Mouse (Mus musculus) erythroblast, embryonic 14.5 days (primary cell): Measurements from ENCODE around the gene Spink8. TPM values are rescaled to one million over a fixed set of nuclear protein-coding genes. Genes with fewer than 3 reads are reported as not detected.
A peak's percentile ranks its signal among the peaks of the same experiment; 100 is the strongest.

Source experiments
- H3K27me3 ChIP-seq: 2 replicates; pipeline ENCODE4 v1.6.1; 2012; ENCODE audit warnings: inconsistent platforms; ENCODE audit not compliant: control insufficient read depth
- H3K36me3 ChIP-seq: 2 replicates; pipeline ENCODE4 v1.6.1; 2012; ENCODE audit warnings: mild to moderate bottlenecking, inconsistent platforms; ENCODE audit not compliant: control insufficient read depth
- H3K4me1 ChIP-seq: 2 replicates; pipeline ENCODE4 v1.6.1; 2012; ENCODE audit warnings: inconsistent platforms; ENCODE audit not compliant: control insufficient read depth
- H3K4me3 ChIP-seq: replicated peaks from 2 replicates; pipeline ENCODE3; 2012; ENCODE audit warnings: moderate library complexity, mild to moderate bottlenecking, inconsistent platforms
- H3K9me3 ChIP-seq: 2 replicates; pipeline ENCODE4 v1.6.1; 2012; ENCODE audit warnings: low read length, inconsistent platforms, mixed read lengths; ENCODE audit not compliant: control insufficient read depth
- GATA1 ChIP-seq: IDR thresholded peaks from 2 replicates; pipeline ENCODE4 v1.6.1; 2012; ENCODE audit warnings: low read length, inconsistent platforms, mixed read lengths
- TAL1 ChIP-seq: IDR thresholded peaks from 3 replicates; pipeline ENCODE4 v1.6.1; 2012; ENCODE audit warnings: low read length, inconsistent platforms, mixed read lengths
- polyA plus RNA-seq: library from polyadenylated mRNA; stranded (reverse); fragments of >175 nt; gene quantifications from 2 replicates; pipeline ENCODE4 v1.2.3, GENCODE M21; 2012

Spink8 gene
- polyA plus RNA-seq, 1 experiment: not detected

GRCm38 (mm10) chr9:109813424-109813823, 1.3 kb downstream of the Spink8 start:
- no peaks in the 10 kb centered on the region for H3K9me3 ChIP-seq
- no peaks in the 10 kb centered on the region for H3K27me3 ChIP-seq
- no peaks in the 10 kb centered on the region for H3K36me3 ChIP-seq
- no peak overlapping the region for H3K4me3 ChIP-seq
- TF ChIP-seq TAL1 (no peak), GATA1 (no peak)
- no peaks in the 10 kb centered on the region for H3K4me1 ChIP-seq

- H3K4me3 ChIP-seq: no peak overlapping the region
- H3K27me3 ChIP-seq: no peaks in the 10 kb centered on the region
- H3K9me3 ChIP-seq: no peaks in the 10 kb centered on the region
- no peaks in the 10 kb centered on the region for H3K36me3 ChIP-seq
- TF ChIP-seq GATA1: no peak
- TF ChIP-seq TAL1: no peak
- no peaks in the 10 kb centered on the region for H3K4me1 ChIP-seq
Observed at GRCm38 (mm10) chr9:109816341-109816740, 4.3 kb downstream of the Spink8 start.

- no peaks in the 10 kb centered on the region for H3K9me3 ChIP-seq
- peaks cover 7% of the 10 kb centered on the region for H3K36me3 ChIP-seq
- H3K4me1 ChIP-seq: peaks cover 21% of the 10 kb centered on the region
- H3K27me3 ChIP-seq: no peaks in the 10 kb centered on the region
- no peak overlapping the region for H3K4me3 ChIP-seq
- TF ChIP-seq TAL1 (no peak), GATA1 (no peak)
Observed at GRCm38 (mm10) chr9:109825739-109826138, 13.7 kb downstream of the Spink8 start.

- Histone ChIP-seq H3K36me3 (peaks cover 11% of the 10 kb centered on the region), H3K27me3 (no peaks in the 10 kb centered on the region), H3K4me1 (peaks cover 21% of the 10 kb centered on the region), H3K4me3 (no peak overlapping the region), H3K9me3 (no peaks in the 10 kb centered on the region)
- TF ChIP-seq GATA1 (no peak), TAL1 (no peak)
Observed at GRCm38 (mm10) chr9:109826181-109826580, 14.1 kb downstream of the Spink8 start.

- peaks cover 27% of the 10 kb centered on the region for H3K36me3 ChIP-seq
- no peaks in the 10 kb centered on the region for H3K27me3 ChIP-seq
- H3K4me1 ChIP-seq: peaks cover 16% of the 10 kb centered on the region
- TF ChIP-seq GATA1 (no peak), TAL1 (no peak)
- peak within 1 kb of the TSS; percentile 82 for H3K4me3 ChIP-seq
- no peaks in the 10 kb centered on the region for H3K9me3 ChIP-seq
Observed at GRCm38 (mm10) chr9:109832391-109833087, 20.5 kb downstream of the Spink8 start, which contains the start of gene Nme6. Gene Nme6 (plus strand): TSS chr9:109832749.

- no peaks in the 10 kb centered on the region for H3K27me3 ChIP-seq
Observed at GRCm38 (mm10) chr9:109833088-109833412, 21.0 kb downstream of the Spink8 start.

GRCm38 (mm10) chr9:109849312-109849758, 37.3 kb downstream of the Spink8 start, which contains the start of gene Camp:
Gene Camp (minus strand): TSS chr9:109849617.
- TF ChIP-seq TAL1 (no peak), GATA1 (no peak)
- Histone ChIP-seq H3K27me3 (no peaks in the 10 kb centered on the region), H3K9me3 (no peaks in the 10 kb centered on the region), H3K4me3 (no peak within 1 kb of the TSS), H3K36me3 (peaks cover 8% of the 10 kb centered on the region), H3K4me1 (no peaks in the 10 kb centered on the region)

More at GRCm38 (mm10) chr9:109833088-109833412, 21.0 kb downstream of the Spink8 start:
- peaks cover 32% of the 10 kb centered on the region for H3K36me3 ChIP-seq
- peaks cover 16% of the 10 kb centered on the region for H3K4me1 ChIP-seq
- no peaks in the 10 kb centered on the region for H3K9me3 ChIP-seq
- H3K4me3 ChIP-seq: peak overlapping the region; percentile 82
- TF ChIP-seq GATA1: no peak
- no peak for TF ChIP-seq TAL1

- Histone ChIP-seq H3K36me3 (peaks cover 3% of the 10 kb centered on the region), H3K9me3 (no peaks in the 10 kb centered on the region), H3K4me3 (no peak overlapping the region), H3K27me3 (no peaks in the 10 kb centered on the region), H3K4me1 (no peaks in the 10 kb centered on the region)
- TF ChIP-seq TAL1 (no peak), GATA1 (no peak)
Observed at GRCm38 (mm10) chr9:109850099-109850498, 38.0 kb downstream of the Spink8 start.

- H3K4me1 ChIP-seq: no peaks in the 10 kb centered on the region
- no peak overlapping the region for H3K4me3 ChIP-seq
- H3K36me3 ChIP-seq: no peaks in the 10 kb centered on the region
- TF ChIP-seq TAL1 (no peak), GATA1 (no peak)
- no peaks in the 10 kb centered on the region for H3K27me3 ChIP-seq
- no peaks in the 10 kb centered on the region for H3K9me3 ChIP-seq
Observed at GRCm38 (mm10) chr9:109854341-109854740, 42.3 kb downstream of the Spink8 start.

GRCm38 (mm10) chr9:109855947-109856346, 43.9 kb downstream of the Spink8 start:
- Histone ChIP-seq H3K9me3 (no peaks in the 10 kb centered on the region), H3K4me3 (no peak overlapping the region), H3K4me1 (no peaks in the 10 kb centered on the region), H3K36me3 (no peaks in the 10 kb centered on the region), H3K27me3 (no peaks in the 10 kb centered on the region)
- no peak for TF ChIP-seq GATA1
- TF ChIP-seq TAL1: no peak
